Mouse (Mus musculus) limb, embryonic 14.5 days (tissue): ENCODE results near the gene Recql5. TPM values are rescaled to one million over a fixed set of nuclear protein-coding genes. Genes with fewer than 3 reads are reported as not detected.

Experiments used
- ATAC-seq: fragments of 200-750 bp; cut with Nextera tagmentation; 2 replicates; pipeline ENCODE4 v1.8.0; 2017; ENCODE audit warnings: low read depth, moderate number of reproducible peaks, moderate TSS enrichment; ENCODE audit not compliant: low FRiP score
- DNase-seq: peaks from one replicate; pipeline ENCODE4 v3.0.0-alpha.2; 2015; ENCODE audit warnings: low spot score
- H3K27ac ChIP-seq: fragments of 300-500 bp; sonication (generic); replicated peaks from 2 replicates; pipeline ENCODE4 v1.5.1; 2014; ENCODE audit warnings: low read depth, mild to moderate bottlenecking, low read length, moderate library complexity, mixed read lengths
- H3K27me3 ChIP-seq: fragments of 300-500 bp; sonication (generic); 2 replicates; pipeline ENCODE4 v1.6.1; 2014; ENCODE audit warnings: low read length, mixed read lengths; ENCODE audit not compliant: control insufficient read depth, insufficient read depth
- H3K36me3 ChIP-seq: fragments of 300-500 bp; sonication (generic); 2 replicates; pipeline ENCODE4 v1.6.1; 2014; ENCODE audit warnings: mild to moderate bottlenecking, low read length, moderate library complexity, mixed read lengths; ENCODE audit not compliant: control insufficient read depth, insufficient read depth
- H3K4me1 ChIP-seq: fragments of 300-500 bp; sonication (generic); 2 replicates; pipeline ENCODE4 v1.6.1; 2014; ENCODE audit warnings: antibody characterized with exemption, low read length, mixed read lengths; ENCODE audit not compliant: control insufficient read depth, insufficient read depth
- H3K4me2 ChIP-seq: fragments of 300-500 bp; sonication (generic); replicated peaks from 2 replicates; pipeline ENCODE4 v1.6.1; 2014; ENCODE audit warnings: low read depth, mild to moderate bottlenecking, low read length, moderate library complexity; ENCODE audit not compliant: severe bottlenecking
- H3K4me3 ChIP-seq: fragments of 300-500 bp; sonication (generic); replicated peaks from 2 replicates; pipeline ENCODE4 v1.5.1; 2014; ENCODE audit warnings: low read length
- H3K9ac ChIP-seq: fragments of 300-500 bp; sonication (generic); 2 replicates; pipeline ENCODE4 v1.6.1; 2014; ENCODE audit warnings: mild to moderate bottlenecking, low read depth, low read length, moderate library complexity; ENCODE audit not compliant: severe bottlenecking
- H3K9me3 ChIP-seq: fragments of 300-500 bp; sonication (generic); 2 replicates; pipeline ENCODE4 v1.6.1; 2016; ENCODE audit warnings: low read length; ENCODE audit not compliant: control insufficient read depth
- POLR2A ChIP-seq: fragments of 200-500 bp; IDR thresholded peaks from 2 replicates; pipeline ENCODE4 v1.8.0; 2012; ENCODE audit warnings: inconsistent platforms, mild to moderate bottlenecking, moderate library complexity, borderline replicate concordance; ENCODE audit not compliant: insufficient read depth, insufficient read length; ENCODE audit errors: extremely low read depth
- WGBS: fragments of 180-500 bp; shearing (Covaris S2); extraction: QIAGEN DNeasy Blood & Tissue Kit; methylation state at CpG from one replicate; pipeline ENCODE4 v1.1.7; 2014; 5-methylcytosine and 5-hydroxymethylcytosine counted together
- polyA plus RNA-seq, 2 experiments: library from polyadenylated mRNA; depleted of rRNA in 1 of 2; stranded (reverse) in 1 of 2; unstranded in 1 of 2; fragments of >200 nt; fragmentation: Nextera tagmentation in 1 of 2; extraction: Ambion mirVana in 1 of 2; gene quantifications; 2 replicates each; pipeline versions ENCODE4 v1.2.1 to v1.2.3; 2012 to 2014

Gene Recql5
- polyA plus RNA-seq, 2 experiments, result 16.1 to 27.9 TPM

GRCm38 (mm10) chr11:115893071-115893470 is 40.2 kb downstream of the Recql5 start:
- no peak for TF ChIP-seq POLR2A
- Histone ChIP-seq H3K9ac (no peak overlapping the region), H3K36me3 (peaks cover 33% of the 10 kb centered on the region), H3K4me1 (no peaks in the 10 kb centered on the region), H3K27me3 (no peaks in the 10 kb centered on the region), H3K4me2 (no peak overlapping the region), H3K4me3 (no peak overlapping the region), H3K9me3 (no peaks in the 10 kb centered on the region), H3K27ac (no peak overlapping the region)
- DNase-seq, result no peak
- 89% methylated on average over 9 of the region's 9 CpGs for WGBS
- no peak for ATAC-seq

- Histone ChIP-seq H3K4me1 (no peaks in the 10 kb centered on the region), H3K4me2 (no peak overlapping the region), H3K9me3 (no peaks in the 10 kb centered on the region), H3K27me3 (no peaks in the 10 kb centered on the region), H3K4me3 (no peak overlapping the region), H3K36me3 (peaks cover 30% of the 10 kb centered on the region), H3K27ac (no peak overlapping the region), H3K9ac (no peak overlapping the region)
- ATAC-seq (no peak), DNase-seq (no peak)
- no peak for TF ChIP-seq POLR2A
- 72% methylated on average over 6 of the region's 6 CpGs for WGBS
Measured at GRCm38 (mm10) chr11:115892213-115892612, 41.1 kb downstream of the Recql5 start.

GRCm38 (mm10) chr11:115889159-115889558 is 44.1 kb downstream of the Recql5 start:
- H3K4me1 ChIP-seq, result no peaks in the 10 kb centered on the region
- DNase-seq (no peak), ATAC-seq (no peak)
- H3K27me3 ChIP-seq, result no peaks in the 10 kb centered on the region
- H3K4me2 ChIP-seq, result no peak overlapping the region
- peaks cover 13% of the 10 kb centered on the region for H3K36me3 ChIP-seq
- 74% methylated on average over 6 of the region's 6 CpGs for WGBS
- TF ChIP-seq POLR2A, result no peak
- no peaks in the 10 kb centered on the region for H3K9me3 ChIP-seq
- no peak overlapping the region for H3K4me3 ChIP-seq
- H3K27ac ChIP-seq, result no peak overlapping the region
- no peak overlapping the region for H3K9ac ChIP-seq

GRCm38 (mm10) chr11:115888020-115888419 is 45.3 kb downstream of the Recql5 start:
- no peaks in the 10 kb centered on the region for H3K4me1 ChIP-seq
- no peak for TF ChIP-seq POLR2A
- peaks cover 3% of the 10 kb centered on the region; the same call in 1 of the 2 replicates for H3K36me3 ChIP-seq
- 0 out of 2 replicates have a peak, but pooled peaks cover 6% of the 10 kb centered on the region for H3K27me3 ChIP-seq
- no peak overlapping the region for H3K27ac ChIP-seq
- DNase-seq (no peak), ATAC-seq (no peak)
- H3K4me2 ChIP-seq, result no peak overlapping the region
- WGBS, result 78% methylated on average over 5 of the region's 5 CpGs
- H3K9me3 ChIP-seq, result no peaks in the 10 kb centered on the region
- no peak overlapping the region for H3K4me3 ChIP-seq
- no peak overlapping the region for H3K9ac ChIP-seq

GRCm38 (mm10) chr11:115886446-115886845 is 46.8 kb downstream of the Recql5 start:
- DNase-seq (no peak), ATAC-seq (no peak)
- H3K9me3 ChIP-seq, result no peaks in the 10 kb centered on the region
- no peaks in the 10 kb centered on the region for H3K36me3 ChIP-seq
- H3K27ac ChIP-seq, result no peak overlapping the region
- no peak overlapping the region for H3K4me2 ChIP-seq
- 86% methylated on average over 10 of the region's 11 CpGs for WGBS
- H3K27me3 ChIP-seq, result 0 out of 2 replicates have a peak, but pooled peaks cover 12% of the 10 kb centered on the region
- no peak overlapping the region for H3K9ac ChIP-seq
- no peaks in the 10 kb centered on the region for H3K4me1 ChIP-seq
- H3K4me3 ChIP-seq, result no peak overlapping the region
- TF ChIP-seq POLR2A, result no peak

GRCm38 (mm10) chr11:115885281-115885680 is 48.0 kb downstream of the Recql5 start:
- Histone ChIP-seq H3K27ac (no peak overlapping the region), H3K9me3 (no peaks in the 10 kb centered on the region), H3K4me1 (no peaks in the 10 kb centered on the region), H3K4me3 (no peak overlapping the region), H3K4me2 (no peak overlapping the region), H3K36me3 (no peaks in the 10 kb centered on the region), H3K27me3 (0 out of 2 replicates have a peak, but pooled peaks cover 12% of the 10 kb centered on the region), H3K9ac (no peak overlapping the region)
- WGBS, result 73% methylated on average over 10 of the region's 11 CpGs
- DNase-seq (no peak), ATAC-seq (no peak)
- TF ChIP-seq POLR2A, result no peak
